Mouse (Mus musculus): ENCODE results near the gene Abcc9.

GRCm38 (mm10) chr6:142555988-142556387 lies 146.1 kb downstream of the Abcc9 start:
- TF ChIP-seq EP300 (IDR thresholded peaks at IDR 0.05; ENCODE audit: low read depth) (no peak), CTCF (IDR thresholded peaks at IDR 0.05; ENCODE audit: low read depth) (no peak)
